Mouse (Mus musculus) c-Kit-positive CD71-positive TER-119-positive erythroid progenitor cells, embryonic 14.5 days (primary cell): ENCODE data around the gene Tent4a.

Experiments
- DNase-seq: peaks from one replicate; pipeline ENCODE4 v3.0.0-alpha.2; 2013; ENCODE audit warnings: low spot score

The Tent4a gene

DNA sequence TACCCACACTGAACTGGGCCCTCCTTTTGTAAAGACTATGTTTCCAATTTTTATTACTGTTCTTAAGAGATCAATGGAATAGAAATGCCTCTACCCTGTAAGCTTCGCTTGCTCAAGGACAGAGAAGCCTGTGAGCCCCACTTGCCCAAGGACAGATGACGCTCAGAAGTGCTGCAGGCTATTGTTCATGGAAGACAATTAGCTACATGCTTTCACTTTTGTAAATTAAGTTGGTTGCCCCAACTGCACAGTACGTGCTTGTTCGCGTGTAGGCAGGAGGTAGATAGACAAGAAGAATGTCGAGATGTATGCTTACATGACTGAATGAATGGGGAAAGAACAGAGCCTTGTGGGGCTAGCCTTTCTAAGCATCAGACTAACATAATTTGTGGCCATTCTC is 55.7 kb downstream of the Tent4a start:
- no peak for DNase-seq

DNA sequence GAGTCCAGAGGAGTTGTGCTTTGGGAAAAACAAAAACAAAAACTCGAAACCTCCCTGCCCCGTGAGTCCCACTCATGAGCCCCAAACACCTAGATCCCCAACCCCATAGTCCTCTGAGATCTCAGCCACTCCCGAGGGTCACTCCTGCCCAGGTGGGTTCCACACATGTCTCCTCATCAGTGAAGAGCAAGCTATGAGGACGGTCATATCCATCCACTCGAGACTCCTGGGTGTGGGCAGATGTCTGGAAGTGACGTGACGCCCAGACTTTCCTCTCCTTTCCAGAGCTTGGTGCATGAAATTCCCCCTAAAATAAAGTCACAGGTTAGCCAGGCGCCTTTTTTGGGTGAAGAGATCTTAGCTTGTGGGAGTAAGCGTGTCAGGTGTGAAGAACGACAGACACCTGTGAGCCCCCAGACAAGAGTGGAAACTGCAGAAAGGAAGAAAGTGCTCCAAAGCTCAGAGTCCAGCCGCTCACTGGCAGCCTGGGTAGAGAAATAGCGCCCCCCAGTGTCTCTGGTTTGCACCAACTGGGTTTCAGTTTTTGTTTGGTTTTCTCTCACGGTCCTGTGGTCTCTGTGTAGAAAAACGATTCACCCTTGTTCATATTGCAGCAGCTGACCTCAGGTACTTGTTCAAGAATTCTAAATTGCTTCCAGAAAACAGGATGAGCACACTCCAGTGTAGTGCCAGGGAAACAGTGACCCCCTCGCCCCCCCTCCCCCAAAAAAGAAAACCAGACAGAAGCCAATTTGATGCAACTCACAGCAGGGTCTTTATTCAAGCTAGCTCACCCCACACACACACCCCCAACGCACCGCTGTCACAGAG is 73.6 kb downstream of the Tent4a start:
- DNase-seq, result no peak

DNA sequence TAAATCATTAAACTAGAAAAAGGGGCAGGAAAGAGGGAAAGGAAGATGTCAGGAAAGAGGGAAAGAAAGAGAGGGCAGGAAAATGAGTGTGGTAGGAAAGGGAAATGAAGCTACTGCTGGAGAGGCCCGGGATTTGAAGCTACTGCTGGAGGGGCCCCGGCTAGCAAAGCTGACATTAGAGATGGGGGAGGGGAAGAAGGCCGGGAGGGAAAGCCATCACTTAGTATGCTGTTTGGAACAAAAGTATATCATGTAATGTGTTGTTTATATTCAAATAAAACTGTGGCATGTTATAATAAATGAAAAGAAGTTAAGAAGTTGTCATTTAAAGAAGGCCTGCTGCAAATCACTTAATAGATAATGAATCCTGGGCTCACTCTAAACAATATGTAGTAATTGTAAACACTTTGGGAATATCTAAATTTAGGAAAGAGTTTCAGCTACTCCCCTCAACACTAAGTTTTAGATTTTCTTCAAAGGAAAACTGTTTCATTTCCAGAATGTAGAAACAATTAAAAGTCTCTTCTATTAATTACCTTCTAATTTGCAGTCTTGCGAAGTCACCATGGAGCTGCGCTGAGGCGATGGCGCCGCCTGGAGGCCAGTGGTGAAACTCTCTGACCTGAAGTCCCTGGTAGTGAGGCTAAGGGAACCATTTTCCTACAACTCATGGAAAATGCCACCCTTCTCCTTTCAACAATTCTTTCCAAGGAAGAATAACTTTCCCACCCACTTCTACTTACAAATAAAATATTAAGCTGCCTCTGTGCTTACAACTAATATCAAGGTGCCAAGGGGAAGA is 74.6 kb downstream of the Tent4a start:
- DNase-seq, result peak; percentile 3

DNA sequence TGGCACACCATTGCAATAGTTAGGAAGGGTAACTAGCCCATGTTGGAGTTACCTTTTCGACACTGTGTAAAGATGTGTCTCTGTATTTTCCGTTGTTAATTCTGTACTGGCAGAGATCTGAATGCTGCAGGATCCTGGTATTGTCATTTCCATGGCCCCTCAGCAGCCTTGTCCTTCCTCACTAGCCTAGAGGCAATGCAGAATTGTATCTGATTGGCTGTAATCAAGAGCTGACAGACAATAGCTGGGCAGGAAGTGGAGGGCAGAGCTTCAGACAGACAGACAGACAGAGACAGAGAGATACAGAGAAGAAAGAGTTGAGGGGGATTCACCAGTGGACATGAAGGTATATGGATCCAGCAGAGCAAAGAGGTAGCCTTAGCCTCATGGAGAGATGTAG is 75.5 kb downstream of the Tent4a start:
- DNase-seq, result no peak

DNA sequence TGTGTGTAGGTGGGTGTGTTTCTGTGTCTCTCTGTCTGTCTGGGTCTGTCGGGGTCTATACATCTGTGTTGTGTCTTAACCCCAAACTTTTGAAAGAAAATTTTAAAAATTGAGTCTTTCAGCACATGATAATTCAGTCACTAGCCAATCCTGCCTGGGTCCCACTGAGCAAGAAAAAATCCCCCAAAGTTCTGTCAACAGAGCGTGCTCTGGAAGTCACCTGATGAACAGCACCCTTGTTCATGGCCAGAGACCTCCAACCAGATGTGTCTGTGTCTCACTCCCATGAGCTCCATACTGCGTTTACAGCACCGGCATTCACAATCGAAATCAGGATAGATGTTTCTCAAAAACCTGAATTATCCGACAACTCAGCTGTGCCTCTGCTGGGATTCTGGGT is 76.0 kb downstream of the Tent4a start:
- DNase-seq, result no peak

DNA sequence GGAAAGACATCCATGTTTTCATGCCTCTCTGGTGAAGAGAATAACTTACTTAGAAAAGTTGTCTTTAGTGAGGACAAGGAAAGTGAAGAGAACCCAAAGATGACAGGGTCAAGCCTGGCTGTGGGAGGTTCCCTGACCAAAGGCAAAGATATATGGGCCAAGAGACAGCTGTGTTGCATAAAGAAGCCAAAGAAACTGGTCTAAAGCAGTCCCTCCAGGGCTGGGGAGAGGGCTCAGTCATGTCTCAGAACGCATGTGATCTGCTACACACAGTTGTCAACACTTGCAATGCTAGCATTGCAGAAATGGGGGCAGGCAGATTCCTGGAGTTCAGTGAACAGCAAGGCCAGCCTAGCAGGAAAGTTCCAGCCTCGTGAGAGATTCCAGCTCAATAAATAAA is 77.3 kb downstream of the Tent4a start:
- DNase-seq, result no peak

DNA sequence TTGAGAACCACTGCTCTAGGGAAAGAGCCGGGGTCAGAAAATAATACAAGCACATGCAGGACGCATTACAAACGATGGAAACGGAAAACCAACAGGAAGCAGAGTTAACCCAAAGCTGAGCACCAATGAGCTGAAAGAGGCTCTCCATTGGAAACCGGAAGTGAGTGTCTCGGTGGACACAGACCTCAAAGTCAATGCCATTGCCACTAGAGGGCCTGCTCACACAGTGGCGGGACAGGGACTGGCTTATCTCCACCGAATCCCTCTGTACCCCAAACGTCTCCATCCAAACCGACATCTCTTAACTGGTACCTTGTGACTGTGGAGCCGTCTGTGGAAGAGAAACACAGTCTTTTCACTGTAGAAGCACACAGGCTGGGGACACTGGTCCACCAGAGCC is 77.8 kb downstream of the Tent4a start:
- no peak for DNase-seq

DNA sequence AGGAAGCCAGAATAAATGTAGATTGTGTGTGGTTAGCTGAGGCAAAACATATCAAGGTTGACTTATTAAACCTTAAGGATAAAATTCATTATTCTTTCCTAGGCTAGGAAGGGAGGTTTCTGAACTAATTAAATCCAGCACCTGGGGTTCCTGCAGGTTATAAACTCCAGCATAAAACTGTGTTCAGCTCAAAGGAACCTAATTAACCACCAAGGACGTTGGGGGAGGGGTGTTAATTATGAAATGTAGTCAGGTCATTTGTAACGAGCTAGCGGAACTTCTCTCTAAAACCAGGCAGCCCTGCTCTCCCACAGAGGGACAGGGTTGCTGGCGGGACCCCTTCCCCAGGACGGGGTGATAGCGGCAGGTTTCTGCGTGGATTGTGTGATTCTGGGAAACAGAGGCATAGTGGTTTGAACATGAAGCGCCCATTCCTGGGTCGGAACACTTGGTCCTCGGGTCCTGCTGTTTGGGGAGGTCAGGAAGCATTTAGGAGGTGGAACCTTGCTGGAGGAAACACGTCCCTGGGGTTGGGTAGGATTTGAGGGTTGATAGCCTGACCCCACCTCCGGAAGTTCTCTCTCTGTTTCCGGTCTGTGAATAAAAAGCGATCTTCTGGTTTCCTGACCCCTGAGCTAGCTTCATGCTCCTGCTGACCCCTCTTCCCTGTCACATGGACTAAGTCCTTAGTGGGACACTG is 78.8 kb downstream of the Tent4a start:
- no peak for DNase-seq
